Mouse (Mus musculus) forebrain, embryonic 11.5 days (tissue): Measurements from ENCODE around the gene Olfr881. TPM values are rescaled to one million over a fixed set of nuclear protein-coding genes. Genes with fewer than 3 reads are reported as not detected.

Experiments used
- ATAC-seq: fragments of 200-750 bp; cut with Nextera tagmentation; replicated peaks from 2 replicates; pipeline ENCODE4 v1.8.0; 2017; ENCODE audit warnings: moderate TSS enrichment; ENCODE audit not compliant: low FRiP score
- DNase-seq: peaks from one replicate; pipeline ENCODE4 v3.0.0-alpha.2; 2017; ENCODE audit warnings: low spot score
- H3K27ac ChIP-seq: fragments of 300-500 bp; sonication (generic); 2 replicates; pipeline ENCODE4 v1.5.1; 2014; ENCODE audit warnings: low read depth, low read length
- H3K27me3 ChIP-seq: fragments of 300-500 bp; sonication (generic); 2 replicates; pipeline ENCODE4 v1.6.1; 2014; ENCODE audit warnings: mild to moderate bottlenecking, low read length, mixed read lengths; ENCODE audit not compliant: control insufficient read depth, insufficient read depth
- H3K36me3 ChIP-seq: fragments of 300-500 bp; sonication (generic); 2 replicates; pipeline ENCODE4 v1.6.1; 2014; ENCODE audit warnings: mild to moderate bottlenecking, low read length, moderate library complexity, mixed read lengths; ENCODE audit not compliant: control insufficient read depth, insufficient read depth
- H3K4me1 ChIP-seq: fragments of 300-500 bp; sonication (generic); replicated peaks from 2 replicates; pipeline ENCODE4 v1.6.1; 2014; ENCODE audit warnings: low read length, mixed read lengths; ENCODE audit not compliant: control insufficient read depth, insufficient read depth
- H3K4me2 ChIP-seq: fragments of 300-500 bp; sonication (generic); 2 replicates; pipeline ENCODE4 v1.6.1; 2014; ENCODE audit warnings: low read depth, mild to moderate bottlenecking, low read length, moderate library complexity, mixed read lengths; ENCODE audit not compliant: severe bottlenecking
- H3K4me3 ChIP-seq: fragments of 300-500 bp; sonication (generic); 2 replicates; pipeline ENCODE4 v1.5.1; 2014; ENCODE audit warnings: low read depth, low read length
- H3K9ac ChIP-seq: fragments of 300-500 bp; sonication (generic); 2 replicates; pipeline ENCODE4 v1.6.1; 2014; ENCODE audit warnings: low read length
- H3K9me3 ChIP-seq: fragments of 300-500 bp; sonication (generic); 2 replicates; pipeline ENCODE4 v1.6.1; 2016; ENCODE audit warnings: low read length, mixed read lengths; ENCODE audit not compliant: control insufficient read depth
- WGBS: fragments of 180-500 bp; shearing (Covaris S2); extraction: QIAGEN DNeasy Blood & Tissue Kit; methylation state at CpG from one replicate; pipeline ENCODE4 v1.1.7; 2014; 5-methylcytosine and 5-hydroxymethylcytosine counted together
- polyA plus RNA-seq: library from polyadenylated mRNA; unstranded; fragments of >200 nt; fragmentation: Nextera tagmentation; extraction: Ambion mirVana; gene quantifications from 2 replicates; pipeline ENCODE4 v1.2.1, GENCODE M21; 2014

Gene Olfr881
- not detected in 2 replicates for polyA plus RNA-seq

DNA sequence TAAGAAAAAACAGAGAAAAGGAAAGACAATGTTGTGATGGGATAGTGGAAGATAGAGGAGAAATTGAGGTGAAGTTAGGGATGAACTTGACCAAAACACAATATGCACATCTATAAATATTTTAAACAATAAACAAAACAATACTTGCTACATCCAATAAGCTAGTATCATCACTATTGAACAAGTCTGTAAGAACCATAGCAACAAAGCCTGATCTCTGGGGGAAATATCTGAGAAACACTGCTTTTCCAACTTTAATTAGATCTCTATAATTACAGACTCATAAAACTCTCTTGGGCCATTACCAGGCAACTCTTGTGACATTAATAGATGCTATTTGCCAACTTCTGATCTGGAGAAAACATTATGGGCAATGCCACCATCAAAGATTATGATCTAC is at the start of gene Olfr881:
Gene Olfr881 (plus strand): TSS at position 301 of the 400 bp plus-strand sequence.
- ATAC-seq (no peak), DNase-seq (no peak)
- Histone ChIP-seq H3K27ac (no peak within 1 kb of the TSS), H3K4me3 (no peak within 1 kb of the TSS), H3K4me1 (no peaks in the 10 kb centered on the region), H3K4me2 (no peak within 1 kb of the TSS), H3K9me3 (no peaks in the 10 kb centered on the region), H3K36me3 (no peaks in the 10 kb centered on the region), H3K9ac (no peak within 1 kb of the TSS), H3K27me3 (no peaks in the 10 kb centered on the region)

DNA sequence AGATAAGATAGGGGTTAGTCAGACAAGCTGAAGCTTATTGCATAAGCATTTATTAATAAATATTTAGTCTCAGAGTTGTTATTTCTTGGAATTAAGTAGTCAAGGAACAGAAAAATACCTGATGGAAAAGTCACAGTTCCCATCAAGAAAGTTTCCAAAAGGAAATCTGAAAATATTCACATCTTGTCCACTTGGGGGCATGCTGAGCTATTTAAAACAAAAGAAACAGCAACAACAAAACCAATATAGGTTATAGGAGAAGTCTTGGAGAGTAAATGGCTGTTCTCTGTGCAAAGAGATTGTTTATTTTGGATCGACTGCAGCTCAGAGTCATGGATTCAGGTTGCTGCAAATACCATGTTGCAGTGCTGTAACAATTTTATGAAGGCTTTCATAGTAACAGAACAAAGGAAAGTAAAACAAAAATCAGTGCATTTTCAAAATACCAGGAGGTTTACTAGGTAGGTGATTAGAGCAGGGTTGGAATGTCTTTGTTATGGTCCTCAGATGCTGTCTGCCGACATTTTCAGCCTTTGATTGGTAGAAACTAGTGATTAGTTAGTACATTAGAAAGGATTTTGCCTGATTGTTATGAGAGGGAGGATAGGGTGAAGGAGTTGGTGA is 7.1 kb downstream of the Olfr881 start:
- WGBS: 56% methylated on average over 2 of the region's 2 CpGs
- Histone ChIP-seq H3K4me3 (no peak overlapping the region), H3K9me3 (no peaks in the 10 kb centered on the region), H3K4me2 (no peak overlapping the region), H3K27me3 (no peaks in the 10 kb centered on the region), H3K27ac (no peak overlapping the region), H3K36me3 (no peaks in the 10 kb centered on the region), H3K4me1 (no peaks in the 10 kb centered on the region), H3K9ac (no peak overlapping the region)
- DNase-seq (no peak), ATAC-seq (no peak)

DNA sequence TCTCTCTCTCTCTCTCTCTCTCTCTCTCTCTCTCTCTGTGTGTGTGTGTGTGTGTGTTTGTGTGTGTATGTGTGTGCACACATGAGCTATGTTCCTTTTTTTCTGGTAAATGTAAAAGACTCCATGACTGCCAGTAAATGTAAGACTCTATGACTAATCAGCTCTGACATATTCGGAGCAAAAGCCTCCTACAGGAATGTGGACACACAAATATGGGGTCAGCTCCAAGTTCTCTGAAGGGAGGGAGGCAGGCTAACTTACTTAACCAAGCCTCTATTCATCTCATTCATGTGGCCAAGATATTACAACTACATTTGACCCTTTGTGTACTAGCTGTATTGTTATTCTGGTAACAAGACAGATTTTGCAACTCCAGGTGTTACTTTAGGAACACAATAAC is 8.4 kb downstream of the Olfr881 start:
- Histone ChIP-seq H3K27me3 (no peaks in the 10 kb centered on the region), H3K36me3 (no peaks in the 10 kb centered on the region), H3K4me2 (no peak overlapping the region), H3K9me3 (no peaks in the 10 kb centered on the region), H3K4me1 (no peaks in the 10 kb centered on the region), H3K27ac (no peak overlapping the region), H3K9ac (no peak overlapping the region), H3K4me3 (no peak overlapping the region)
- no peak for ATAC-seq
- no peak for DNase-seq
- WGBS: 58% methylated on average over 1 of the region's 1 CpGs

DNA sequence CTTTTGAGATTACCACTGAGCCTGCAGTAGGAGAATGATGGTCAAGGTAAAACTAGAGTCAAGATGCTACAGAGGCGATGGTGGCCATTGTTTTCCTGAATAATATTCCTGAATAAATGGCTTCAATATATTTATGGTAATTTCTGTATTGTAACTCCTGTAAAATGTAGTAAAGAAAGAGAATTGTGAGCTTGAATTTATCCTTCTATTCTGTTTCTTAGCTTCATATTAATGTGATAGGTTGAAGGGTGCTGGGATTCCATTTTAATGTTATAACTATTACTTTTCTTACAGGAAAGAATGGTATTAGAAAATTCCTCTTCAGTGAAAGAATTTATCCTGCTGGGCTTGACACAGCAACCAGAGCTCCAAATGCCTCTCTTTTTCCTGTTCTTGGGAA is 33.9 kb downstream of the Olfr881 start, which contains the start of gene Olfr883:
Gene Olfr883 (plus strand): TSS at position 301 of the 400 bp plus-strand sequence.
- 80% methylated on average over 1 of the region's 1 CpGs for WGBS
- no peak for DNase-seq
- H3K9me3 ChIP-seq: no peaks in the 10 kb centered on the region
- no peak within 1 kb of the TSS for H3K4me2 ChIP-seq
- no peak within 1 kb of the TSS for H3K4me3 ChIP-seq
- no peak for ATAC-seq
- no peak within 1 kb of the TSS for H3K27ac ChIP-seq
- no peaks in the 10 kb centered on the region for H3K27me3 ChIP-seq
- H3K9ac ChIP-seq: no peak within 1 kb of the TSS
- no peaks in the 10 kb centered on the region for H3K36me3 ChIP-seq
- H3K4me1 ChIP-seq: no peaks in the 10 kb centered on the region

Other genes starting within 250 kb of the Olfr881 start
- not detected in 2 replicates for gene Olfr874, start 246.7 kb upstream of the Olfr881 start, polyA plus RNA-seq
- not detected in 2 replicates for gene Olfr875, start 220.0 kb upstream of the Olfr881 start, polyA plus RNA-seq
- gene Olfr876, start 188.8 kb upstream of the Olfr881 start, polyA plus RNA-seq: not detected in 2 replicates
- gene Olfr877, start 137.6 kb upstream of the Olfr881 start, polyA plus RNA-seq: 0.12 TPM in 1 of 2 replicates, not detected in the other
- not detected in 2 replicates for gene Olfr145, start 95.1 kb upstream of the Olfr881 start, polyA plus RNA-seq
- gene Olfr878, start 74.0 kb upstream of the Olfr881 start, polyA plus RNA-seq: not detected in 2 replicates
- gene Olfr883, start 34.0 kb downstream of the Olfr881 start, polyA plus RNA-seq: not detected in 2 replicates
- not detected in 2 replicates for gene Olfr884, start 54.7 kb downstream of the Olfr881 start, polyA plus RNA-seq
- not detected in 2 replicates for gene Olfr885, start 69.5 kb downstream of the Olfr881 start, polyA plus RNA-seq
- gene Olfr887, start 92.2 kb downstream of the Olfr881 start, polyA plus RNA-seq: not detected in 2 replicates
- not detected in 2 replicates for gene Olfr888, start 116.3 kb downstream of the Olfr881 start, polyA plus RNA-seq
- gene Olfr889, start 123.4 kb downstream of the Olfr881 start, polyA plus RNA-seq: 0.11 and 0.12 TPM in 2 replicates
- gene Olfr890, start 150.7 kb downstream of the Olfr881 start, polyA plus RNA-seq: not detected in 2 replicates
- gene Olfr891, start 189.0 kb downstream of the Olfr881 start, polyA plus RNA-seq: not detected in 2 replicates
- gene Olfr893, start 216.5 kb downstream of the Olfr881 start, polyA plus RNA-seq: not detected in 2 replicates
- not detected in 2 replicates for gene Olfr894, start 226.2 kb downstream of the Olfr881 start, polyA plus RNA-seq